Mouse (Mus musculus) forebrain, embryonic 14.5 days (tissue): ENCODE measurements around the gene Zfp108. TPM values are rescaled to one million over a fixed set of nuclear protein-coding genes. Genes with fewer than 3 reads are reported as not detected.
"Not testable (repeated sequence)": the region's sequence is repeated elsewhere in the genome, so short reads cannot be mapped to it uniquely, and the experiment has no call there.

Experiments
- ATAC-seq: fragments of 200-750 bp; cut with Nextera tagmentation; 2 replicates; pipeline ENCODE4 v1.8.0; 2017; ENCODE audit warnings: mild to moderate bottlenecking, moderate library complexity
- DNase-seq: peaks from one replicate; pipeline ENCODE4 v3.0.0-alpha.2; 2015; ENCODE audit warnings: low spot score
- H3K27ac ChIP-seq: fragments of 300-500 bp; sonication (generic); 2 replicates; pipeline ENCODE4 v1.5.1; 2014; ENCODE audit warnings: low read depth, mild to moderate bottlenecking, control low read depth, low read length, moderate library complexity
- H3K27me3 ChIP-seq: fragments of 300-500 bp; sonication (generic); replicated peaks from 2 replicates; pipeline ENCODE4 v1.6.1; 2014; ENCODE audit warnings: low read length, control low read depth, mixed read lengths; ENCODE audit not compliant: control insufficient read depth, insufficient read depth
- H3K36me3 ChIP-seq: fragments of 300-500 bp; sonication (generic); 2 replicates; pipeline ENCODE4 v1.6.1; 2014; ENCODE audit warnings: low read length, control low read depth; ENCODE audit not compliant: control insufficient read depth, insufficient read depth
- H3K4me1 ChIP-seq: fragments of 300-500 bp; sonication (generic); 2 replicates; pipeline ENCODE4 v1.6.1; 2014; ENCODE audit warnings: antibody characterized with exemption, low read length, control low read depth; ENCODE audit not compliant: control insufficient read depth, insufficient read depth
- H3K4me2 ChIP-seq: fragments of 300-500 bp; sonication (generic); 2 replicates; pipeline ENCODE4 v1.6.1; 2014; ENCODE audit warnings: mild to moderate bottlenecking, control low read depth, low read length
- H3K4me3 ChIP-seq: fragments of 300-500 bp; sonication (generic); 2 replicates; pipeline ENCODE4 v1.5.1; 2014; ENCODE audit warnings: low read depth, low read length, control low read depth
- H3K9ac ChIP-seq: fragments of 300-500 bp; sonication (generic); 2 replicates; pipeline ENCODE4 v1.6.1; 2014; ENCODE audit warnings: mild to moderate bottlenecking, low read length, control low read depth, moderate library complexity
- H3K9me3 ChIP-seq: fragments of 300-500 bp; sonication (generic); replicated peaks from 2 replicates; pipeline ENCODE4 v1.6.1; 2016; ENCODE audit warnings: low read length, control low read depth, mixed read lengths; ENCODE audit not compliant: control insufficient read depth
- WGBS: fragments of 180-500 bp; shearing (Covaris S2); extraction: QIAGEN DNeasy Blood & Tissue Kit; methylation state at CpG from one replicate; pipeline ENCODE4 v1.1.7; 2014; 5-methylcytosine and 5-hydroxymethylcytosine counted together
- polyA plus RNA-seq: library from polyadenylated mRNA; unstranded; fragments of >200 nt; fragmentation: Nextera tagmentation; extraction: Ambion mirVana; gene quantifications from 2 replicates; pipeline ENCODE4 v1.2.1, GENCODE M21; 2014

Zfp108 gene
- polyA plus RNA-seq, 1 experiment from 2014 or later: 4.1 TPM

GRCm38 (mm10) chr7:24278771-24279170 lies 24.2 kb downstream of the Zfp108 start:
- ATAC-seq, H3K4me3 ChIP-seq, H3K27ac ChIP-seq, H3K9ac ChIP-seq, H3K27me3 ChIP-seq, H3K9me3 ChIP-seq, H3K4me2 ChIP-seq, H3K4me1 ChIP-seq, DNase-seq: not testable (repeated sequence)
- WGBS: 84% methylated on average over 3 of the region's 3 CpGs
- H3K36me3 ChIP-seq: peaks cover 22% of the 10 kb centered on the region

- peaks cover 7% of the 10 kb centered on the region for H3K36me3 ChIP-seq
- no peaks in the 10 kb centered on the region for H3K9me3 ChIP-seq
- H3K4me2 ChIP-seq: no peak overlapping the region
- no peak overlapping the region for H3K27ac ChIP-seq
- H3K4me1 ChIP-seq: no peaks in the 10 kb centered on the region
- H3K4me3 ChIP-seq: no peak overlapping the region
- no peak overlapping the region for H3K9ac ChIP-seq
- no peaks in the 10 kb centered on the region for H3K27me3 ChIP-seq
- ATAC-seq (no peak), DNase-seq (no peak)
- WGBS: 63% methylated on average over 10 of the region's 10 CpGs
Measured at GRCm38 (mm10) chr7:24280031-24280857, 25.6 kb downstream of the Zfp108 start.

GRCm38 (mm10) chr7:24280858-24281145 lies 26.2 kb downstream of the Zfp108 start:
- no peaks in the 10 kb centered on the region for H3K4me1 ChIP-seq
- no peaks in the 10 kb centered on the region for H3K9me3 ChIP-seq
- H3K27me3 ChIP-seq: no peaks in the 10 kb centered on the region
- no peak overlapping the region for H3K4me2 ChIP-seq
- 60% methylated on average over 4 of the region's 4 CpGs for WGBS
- DNase-seq (no peak), ATAC-seq (no peak)
- H3K36me3 ChIP-seq: peaks cover 5% of the 10 kb centered on the region; the same call in 1 of the 2 replicates
- H3K27ac ChIP-seq: no peak overlapping the region
- no peak overlapping the region for H3K4me3 ChIP-seq
- no peak overlapping the region for H3K9ac ChIP-seq

DNA sequence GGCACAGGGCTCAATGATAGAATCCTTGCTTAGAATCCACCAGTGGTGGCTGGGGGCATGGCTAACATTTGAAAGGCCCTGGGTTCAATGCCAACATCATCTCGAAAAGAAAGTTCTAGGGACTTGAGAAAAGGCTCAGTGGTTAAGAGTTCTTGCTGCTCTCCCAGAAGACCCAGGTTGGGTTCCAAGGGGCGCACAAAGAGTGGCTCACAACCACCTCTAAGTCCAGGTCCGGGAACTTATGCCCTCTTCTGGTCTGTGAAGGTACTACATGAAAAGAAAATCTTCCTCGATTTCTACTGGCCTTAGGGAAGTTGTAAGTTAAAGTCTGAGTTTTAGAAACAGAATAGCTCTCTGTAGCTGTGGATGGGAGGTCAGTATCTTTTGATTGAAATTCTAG lies 31.5 kb downstream of the Zfp108 start:
- WGBS: 49% methylated on average over 4 of the region's 4 CpGs
- H3K36me3 ChIP-seq: peaks cover 31% of the 10 kb centered on the region
- H3K27me3 ChIP-seq: no peaks in the 10 kb centered on the region
- no peak overlapping the region for H3K4me3 ChIP-seq
- ATAC-seq (no peak), DNase-seq (no peak)
- no peak overlapping the region for H3K27ac ChIP-seq
- H3K9ac ChIP-seq: no peak overlapping the region
- no peaks in the 10 kb centered on the region for H3K9me3 ChIP-seq
- H3K4me1 ChIP-seq: no peaks in the 10 kb centered on the region
- no peak overlapping the region for H3K4me2 ChIP-seq

- DNase-seq: no peak
- WGBS: 77% methylated on average over 4 of the region's 4 CpGs
- Histone ChIP-seq H3K36me3 (peaks cover 39% of the 10 kb centered on the region), H3K4me2 (no peak overlapping the region), H3K4me1 (no peaks in the 10 kb centered on the region), H3K27me3 (no peaks in the 10 kb centered on the region), H3K9ac (no peak overlapping the region), H3K9me3 (no peaks in the 10 kb centered on the region), H3K4me3 (no peak overlapping the region), H3K27ac (no peak overlapping the region)
- ATAC-seq: no peak
Measured at GRCm38 (mm10) chr7:24286916-24287315, 32.3 kb downstream of the Zfp108 start.

DNA sequence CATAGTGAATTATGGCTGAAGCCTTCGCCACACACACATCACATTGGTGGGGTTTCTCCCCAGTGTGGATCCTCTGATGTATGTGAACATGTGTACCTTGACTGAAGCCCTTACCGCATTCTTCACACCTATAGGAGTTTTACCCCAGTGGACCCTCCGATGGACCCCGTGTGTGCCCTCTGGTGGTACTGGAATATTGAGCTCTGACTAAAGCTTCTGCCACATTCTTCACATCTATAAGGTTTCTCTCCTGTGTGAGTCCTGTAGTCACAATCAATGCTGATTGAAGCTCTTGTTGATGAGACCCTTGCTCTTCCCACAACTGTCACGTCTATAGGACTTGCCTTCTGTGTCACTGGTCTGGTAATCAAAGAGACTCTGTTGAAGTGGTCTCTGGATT lies 33.1 kb downstream of the Zfp108 start:
- Histone ChIP-seq H3K27ac (no peak overlapping the region), H3K4me3 (no peak overlapping the region), H3K4me1 (no peaks in the 10 kb centered on the region), H3K27me3 (no peaks in the 10 kb centered on the region), H3K4me2 (no peak overlapping the region), H3K9me3 (no peaks in the 10 kb centered on the region), H3K36me3 (peaks cover 46% of the 10 kb centered on the region), H3K9ac (no peak overlapping the region)
- no peak for ATAC-seq
- WGBS: 83% methylated on average over 5 of the region's 5 CpGs
- no peak for DNase-seq

DNA sequence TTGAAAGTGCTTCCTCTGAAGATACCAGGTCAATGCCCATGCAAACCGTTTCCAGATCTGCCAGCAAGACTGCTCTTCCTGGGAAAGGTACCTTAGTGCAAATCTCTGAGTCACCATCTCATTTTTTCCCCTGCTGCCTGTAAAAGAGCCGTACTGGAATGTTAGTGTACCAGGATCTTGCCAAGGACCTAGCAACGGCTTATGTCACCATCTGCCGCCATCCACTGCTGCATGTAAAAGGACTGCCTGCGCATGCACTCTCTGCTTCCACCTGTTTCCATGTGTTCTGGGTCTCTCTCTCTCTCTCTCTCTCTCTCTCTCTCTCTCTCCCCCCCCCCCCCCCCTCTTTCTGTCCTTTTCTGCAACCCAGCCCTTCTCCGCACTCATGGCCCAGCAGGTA lies 33.9 kb downstream of the Zfp108 start:
- peaks cover 53% of the 10 kb centered on the region for H3K36me3 ChIP-seq
- DNase-seq (no peak), ATAC-seq (no peak)
- no peaks in the 10 kb centered on the region for H3K4me1 ChIP-seq
- no peak overlapping the region for H3K27ac ChIP-seq
- WGBS: 84% methylated on average over 6 of the region's 6 CpGs
- no peak overlapping the region for H3K9ac ChIP-seq
- no peak overlapping the region for H3K4me2 ChIP-seq
- no peaks in the 10 kb centered on the region for H3K27me3 ChIP-seq
- H3K9me3 ChIP-seq: no peaks in the 10 kb centered on the region
- H3K4me3 ChIP-seq: no peak overlapping the region

DNA sequence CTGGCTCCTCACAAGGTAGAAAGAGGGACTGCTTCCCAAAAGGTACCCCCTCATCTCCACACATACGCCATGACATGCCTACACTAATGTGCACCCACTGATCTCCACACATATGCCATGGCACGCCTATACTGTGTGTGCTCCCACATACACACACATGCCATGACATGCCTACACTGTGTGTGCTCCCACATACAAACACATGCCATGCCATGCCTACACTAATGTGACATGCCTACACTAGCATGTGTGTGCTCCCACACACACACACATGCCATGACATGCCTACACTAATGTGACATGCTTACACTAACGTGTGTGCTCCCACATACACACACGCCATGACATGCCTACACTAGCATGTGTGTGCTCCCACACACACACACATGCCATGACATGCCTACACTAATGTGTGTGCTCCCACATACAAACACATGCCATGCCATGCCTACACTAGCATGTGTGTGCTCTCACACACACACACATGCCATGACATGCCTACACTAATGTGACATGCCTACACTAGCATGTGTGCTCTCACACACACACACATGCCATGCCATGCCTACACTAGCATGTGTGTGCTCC lies 35.6 kb downstream of the Zfp108 start:
- Histone ChIP-seq H3K27ac (no peak overlapping the region), H3K9ac (no peak overlapping the region), H3K4me3 (no peak overlapping the region), H3K36me3 (peaks cover 70% of the 10 kb centered on the region), H3K9me3 (no peaks in the 10 kb centered on the region), H3K4me1 (no peaks in the 10 kb centered on the region), H3K27me3 (no peaks in the 10 kb centered on the region), H3K4me2 (no peak overlapping the region)
- WGBS: 99% methylated on average over 4 of the region's 4 CpGs
- ATAC-seq (no peak), DNase-seq (no peak)

DNA sequence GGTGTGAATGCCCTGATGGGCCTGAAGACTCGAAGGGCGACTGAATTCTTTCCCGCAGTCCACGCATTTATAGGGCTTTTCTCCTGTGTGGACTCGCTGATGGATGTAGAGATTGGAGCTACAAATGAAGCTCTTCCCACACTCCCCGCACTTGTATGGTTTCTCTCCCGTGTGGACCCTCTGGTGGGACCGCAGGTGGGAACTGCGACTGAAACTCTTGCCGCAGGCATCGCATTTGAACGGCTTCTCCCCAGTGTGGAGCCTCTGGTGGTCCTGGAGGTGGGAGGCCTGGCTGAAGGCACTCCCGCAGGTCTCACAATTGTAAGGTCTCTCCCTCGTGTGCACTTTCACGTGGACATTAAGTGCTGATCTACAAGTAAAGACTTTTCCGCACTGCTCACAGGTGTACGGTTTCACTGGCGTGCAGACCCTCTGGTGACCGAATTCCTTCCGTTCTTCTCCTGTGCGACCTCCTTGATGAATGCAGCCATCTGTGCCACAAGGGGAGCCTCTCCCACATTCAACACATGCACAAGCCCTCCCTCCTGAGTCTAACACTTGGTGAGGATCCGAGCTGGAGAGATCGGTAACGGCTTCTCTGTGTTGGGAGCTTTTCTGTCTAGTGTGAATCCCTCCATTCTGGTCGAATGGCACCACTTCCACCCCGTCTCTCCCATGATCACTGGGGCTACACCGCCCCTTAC lies 36.9 kb downstream of the Zfp108 start:
- WGBS: 94% methylated on average over 27 of the region's 27 CpGs
- H3K4me3 ChIP-seq: no peak overlapping the region
- peaks cover 83% of the 10 kb centered on the region for H3K36me3 ChIP-seq
- H3K9ac ChIP-seq: no peak overlapping the region
- DNase-seq (no peak), ATAC-seq (no peak)
- H3K27ac ChIP-seq: no peak overlapping the region
- no peaks in the 10 kb centered on the region for H3K9me3 ChIP-seq
- H3K4me1 ChIP-seq: no peaks in the 10 kb centered on the region
- no peaks in the 10 kb centered on the region for H3K27me3 ChIP-seq
- no peak overlapping the region for H3K4me2 ChIP-seq
